Mouse (Mus musculus) ES-CJ7 (cell line): Measurements from ENCODE around the gene Plcb4.

Experiments
- DNase-seq: peaks from one replicate; pipeline ENCODE4 v3.0.0; 2011; ENCODE audit warnings: low read depth, low spot score

Gene Plcb4

GRCm38 (mm10) chr2:135673649-135674048, 14.8 kb downstream of the Plcb4 start:
- DNase-seq: no peak

GRCm38 (mm10) chr2:135675284-135675683, 16.5 kb downstream of the Plcb4 start:
- DNase-seq: no peak

- DNase-seq: no peak
These were observed 18.2 kb downstream of the Plcb4 start for GRCm38 (mm10) chr2:135676978-135677501.

GRCm38 (mm10) chr2:135677601-135678000, 18.8 kb downstream of the Plcb4 start:
- no peak for DNase-seq

- peak; percentile 42 for DNase-seq
These were observed 21.2 kb downstream of the Plcb4 start for GRCm38 (mm10) chr2:135680001-135680400.

- DNase-seq: no peak
These were observed 21.8 kb downstream of the Plcb4 start for GRCm38 (mm10) chr2:135680406-135681134.

- DNase-seq: no peak
These were observed 25.1 kb downstream of the Plcb4 start for GRCm38 (mm10) chr2:135683684-135684440.

GRCm38 (mm10) chr2:135686692-135687091, 27.9 kb downstream of the Plcb4 start:
- DNase-seq: no peak

- no peak for DNase-seq
These were observed 28.8 kb downstream of the Plcb4 start for GRCm38 (mm10) chr2:135687585-135687984.

GRCm38 (mm10) chr2:135692568-135693488, 34.0 kb downstream of the Plcb4 start:
- no peak for DNase-seq

GRCm38 (mm10) chr2:135700686-135701413, 42.0 kb downstream of the Plcb4 start:
- DNase-seq: no peak

GRCm38 (mm10) chr2:135704673-135705072, 45.9 kb downstream of the Plcb4 start:
- no peak for DNase-seq

GRCm38 (mm10) chr2:135707305-135707704, 48.5 kb downstream of the Plcb4 start:
- no peak for DNase-seq

GRCm38 (mm10) chr2:135708386-135708785, 49.6 kb downstream of the Plcb4 start:
- DNase-seq: no peak

- DNase-seq: no peak
These were observed 50.0 kb downstream of the Plcb4 start for GRCm38 (mm10) chr2:135708796-135709195.

- DNase-seq: peak; percentile 38
These were observed 50.9 kb downstream of the Plcb4 start for GRCm38 (mm10) chr2:135709736-135710135.

GRCm38 (mm10) chr2:135711049-135711924, 52.5 kb downstream of the Plcb4 start:
- DNase-seq: no peak

GRCm38 (mm10) chr2:135711925-135712288, 53.1 kb downstream of the Plcb4 start:
- DNase-seq: no peak

- DNase-seq: no peak
These were observed 53.5 kb downstream of the Plcb4 start for GRCm38 (mm10) chr2:135712331-135712730.

- DNase-seq: no peak
These were observed 54.1 kb downstream of the Plcb4 start for GRCm38 (mm10) chr2:135712921-135713320.
